Mouse (Mus musculus): ENCODE results near the gene Gm773.
"Not testable (repeated sequence)": the region's sequence is repeated elsewhere in the genome, so short reads cannot be mapped to it uniquely, and the experiment has no call there.

The Gm773 gene

DNA sequence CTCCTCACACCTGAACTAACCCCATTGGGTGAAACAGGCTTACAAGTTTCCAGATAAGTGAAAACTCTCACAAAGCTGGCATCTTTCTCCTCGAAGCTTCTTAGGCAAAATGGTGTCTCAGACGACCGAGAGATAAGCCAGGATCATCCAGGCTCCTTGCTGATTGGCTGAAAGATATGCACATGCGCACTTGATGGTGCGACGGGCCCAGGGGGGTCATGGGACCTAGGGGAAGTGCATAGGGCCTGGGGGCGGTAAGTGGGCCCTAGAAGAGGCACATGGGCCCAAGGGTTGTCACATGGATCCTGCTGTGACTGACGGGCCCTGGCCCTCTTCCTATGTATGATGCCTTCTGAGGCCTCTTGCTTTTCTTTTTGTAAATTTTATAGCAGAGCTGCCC, at the start of gene Gm773:
Gm773 (minus strand) TSS at position 111 of the 400 bp plus-strand sequence.
- no peak for DNase-seq (ENCODE audit: low spot score in 2 of 2)

DNA sequence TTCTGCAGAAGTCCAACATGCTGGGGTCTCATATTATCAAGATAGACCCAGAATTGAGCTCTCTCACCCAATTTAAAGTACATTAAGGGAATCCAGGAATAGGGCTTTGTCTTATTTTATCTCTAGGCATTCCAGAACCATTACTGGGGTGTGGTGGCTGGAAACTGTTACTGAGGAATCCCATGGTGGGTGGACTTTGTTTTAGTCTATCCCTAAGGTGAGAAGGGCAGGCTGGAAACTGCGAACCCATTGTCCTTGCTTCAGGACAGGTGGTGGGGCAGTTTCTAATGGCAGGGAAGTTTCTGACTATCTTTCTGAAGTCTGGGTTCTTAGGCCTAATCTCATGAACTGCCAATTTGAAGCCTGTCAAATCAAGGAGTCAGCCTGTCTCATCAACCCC, 26.2 kb downstream of the Gm773 start:
- DNase-seq (ENCODE audit: low spot score in 2 of 2), result not testable (repeated sequence)

DNA sequence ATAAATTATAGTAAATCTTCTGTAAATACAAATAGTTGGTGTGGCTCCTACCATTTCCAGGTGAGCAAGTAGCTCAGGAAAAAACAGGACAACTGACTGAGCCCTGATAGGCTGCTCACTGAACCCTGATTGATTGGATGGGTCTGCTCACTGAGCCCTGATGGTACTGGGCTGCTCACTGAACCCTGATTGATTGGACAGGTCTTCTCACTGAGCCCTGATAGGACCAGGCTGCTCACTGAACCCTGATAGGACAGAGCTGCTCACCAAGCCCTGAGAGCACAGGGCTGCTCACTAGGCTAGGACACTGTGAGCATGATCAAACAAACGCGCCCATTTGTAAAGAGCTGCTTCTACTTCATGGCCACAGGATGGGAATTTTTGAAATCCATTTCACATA, 61.3 kb downstream of the Gm773 start:
- no peak for DNase-seq (ENCODE audit: low spot score in 2 of 2)
